Mouse (Mus musculus) myocyte (in vitro differentiated cells): ENCODE results near the gene Orc3.

Source experiments
- E2F4 ChIP-seq: IDR thresholded peaks from one replicate; pipeline ENCODE4 v1.6.1; 2011; ENCODE audit warnings: mild to moderate bottlenecking, control low read depth, moderate library complexity; ENCODE audit not compliant: insufficient read depth
- MYOG ChIP-seq, 3 experiments: IDR thresholded peaks; one replicate each; pipeline ENCODE4 v1.6.1; 2011; ENCODE audit warnings: control low read depth in 2 of 3, low read depth in 2 of 3, mild to moderate bottlenecking in 2 of 3; ENCODE audit not compliant: insufficient read length in 2 of 3, control insufficient read depth in 1 of 3, insufficient read depth in 1 of 3
- POLR2A ChIP-seq: IDR thresholded peaks from one replicate; pipeline ENCODE4 v1.6.1; 2011; ENCODE audit warnings: low read depth, mild to moderate bottlenecking, control low read depth, moderate library complexity; ENCODE audit not compliant: insufficient read length
- TCF12 ChIP-seq: IDR thresholded peaks from one replicate; pipeline ENCODE4 v1.6.1; 2011; ENCODE audit warnings: mild to moderate bottlenecking, control low read depth; ENCODE audit not compliant: poor library complexity, insufficient read depth, severe bottlenecking
- TCF3 ChIP-seq: IDR thresholded peaks from one replicate; pipeline ENCODE4 v1.6.1; 2011; ENCODE audit warnings: low read depth, control low read depth; ENCODE audit not compliant: insufficient read length
- USF1 ChIP-seq: IDR thresholded peaks from one replicate; pipeline ENCODE4 v1.6.1; 2011; ENCODE audit warnings: low read depth, mild to moderate bottlenecking, control low read depth, moderate library complexity

DNA sequence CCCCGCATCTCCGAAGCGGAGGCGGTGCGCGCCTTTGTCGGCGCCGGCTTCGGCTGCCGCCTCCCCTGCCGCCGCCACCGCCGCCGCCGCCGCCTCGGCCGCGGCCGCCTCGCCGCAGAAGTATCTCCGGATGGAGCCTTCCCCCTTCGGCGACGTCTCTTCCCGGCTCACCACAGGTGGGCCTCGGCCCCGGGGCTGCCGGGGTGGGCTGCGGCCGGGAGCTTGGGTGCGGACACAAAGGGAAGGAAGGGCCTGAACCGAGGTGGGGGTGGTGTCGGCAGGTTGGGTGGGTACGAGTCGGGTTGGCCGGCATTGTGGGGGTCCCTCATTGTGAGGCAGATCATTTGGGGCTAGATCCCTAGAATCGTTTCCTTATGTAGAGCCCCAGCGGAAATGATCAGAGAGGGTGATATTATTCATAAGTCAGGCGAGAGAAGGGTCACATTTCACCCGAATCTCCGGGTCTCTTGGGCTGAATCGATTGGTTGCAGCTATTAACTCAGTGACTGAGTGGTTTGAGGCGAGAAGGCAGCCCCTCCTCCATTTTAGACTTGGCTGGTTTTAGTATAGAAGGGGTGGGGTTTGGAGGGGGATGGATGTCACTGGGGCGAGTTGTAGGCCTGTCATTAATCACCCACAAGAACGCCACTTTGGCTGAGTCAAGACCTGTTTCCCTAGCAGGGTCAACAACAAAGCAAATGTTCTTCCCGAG is 63.5 kb downstream of the Orc3 start:
- no peak for TF ChIP-seq TCF12
- peak; percentile 52 for TF ChIP-seq POLR2A
- TF ChIP-seq TCF3, result no peak
- no peak for TF ChIP-seq USF1
- peak in 1 of 3 experiments; percentile 1 for TF ChIP-seq MYOG (IDR thresholded peaks at IDR 0.05; ENCODE audit: control insufficient read depth in 1 of 3, insufficient read depth in 1 of 3, insufficient read length in 2 of 3, low read depth in 2 of 3)
- no peak for TF ChIP-seq E2F4
